Mouse (Mus musculus): ENCODE results near the gene Pabpc1l.

Pabpc1l gene

DNA sequence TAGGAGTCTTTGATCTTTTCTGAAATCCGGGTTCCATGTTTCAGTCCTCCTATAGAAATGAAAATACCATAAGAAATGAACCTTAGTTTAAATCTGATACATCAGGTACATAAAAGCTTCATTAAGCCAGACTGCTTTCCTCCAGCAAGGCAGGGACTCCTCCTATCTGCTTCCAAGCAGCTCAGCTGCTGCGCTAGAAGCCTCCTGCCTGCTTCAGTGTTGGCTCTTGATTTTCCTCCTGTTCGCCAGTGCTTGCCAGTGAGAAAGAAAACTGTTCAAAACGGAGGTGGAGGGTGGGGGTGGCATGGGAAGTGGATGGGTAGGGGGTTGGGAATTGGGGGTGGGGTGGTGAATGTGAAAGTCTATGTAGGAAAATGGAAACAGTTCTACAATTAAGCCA lies 64.3 kb downstream of the Pabpc1l start:
- DNase-seq = no peak

DNA sequence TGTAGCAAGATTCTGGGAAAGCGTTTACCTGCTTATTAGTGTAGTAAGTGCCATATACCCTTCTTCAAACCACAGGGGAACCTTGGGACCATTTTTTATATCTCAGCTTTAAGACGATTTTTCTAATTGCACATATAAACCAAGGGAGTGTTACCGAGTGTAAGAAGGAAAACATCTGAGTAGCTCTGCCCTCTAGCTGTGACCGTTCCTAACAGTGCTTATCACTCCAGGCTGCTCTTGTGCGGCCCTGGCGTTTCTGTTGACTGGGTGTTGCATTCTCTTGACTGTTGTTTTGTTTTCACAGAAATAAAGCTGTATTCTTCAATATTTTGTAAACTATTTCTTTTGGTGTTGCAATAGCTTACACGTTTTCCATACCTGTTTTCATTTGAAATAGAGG lies 68.9 kb downstream of the Pabpc1l start:
- DNase-seq = peak; percentile 52

DNA sequence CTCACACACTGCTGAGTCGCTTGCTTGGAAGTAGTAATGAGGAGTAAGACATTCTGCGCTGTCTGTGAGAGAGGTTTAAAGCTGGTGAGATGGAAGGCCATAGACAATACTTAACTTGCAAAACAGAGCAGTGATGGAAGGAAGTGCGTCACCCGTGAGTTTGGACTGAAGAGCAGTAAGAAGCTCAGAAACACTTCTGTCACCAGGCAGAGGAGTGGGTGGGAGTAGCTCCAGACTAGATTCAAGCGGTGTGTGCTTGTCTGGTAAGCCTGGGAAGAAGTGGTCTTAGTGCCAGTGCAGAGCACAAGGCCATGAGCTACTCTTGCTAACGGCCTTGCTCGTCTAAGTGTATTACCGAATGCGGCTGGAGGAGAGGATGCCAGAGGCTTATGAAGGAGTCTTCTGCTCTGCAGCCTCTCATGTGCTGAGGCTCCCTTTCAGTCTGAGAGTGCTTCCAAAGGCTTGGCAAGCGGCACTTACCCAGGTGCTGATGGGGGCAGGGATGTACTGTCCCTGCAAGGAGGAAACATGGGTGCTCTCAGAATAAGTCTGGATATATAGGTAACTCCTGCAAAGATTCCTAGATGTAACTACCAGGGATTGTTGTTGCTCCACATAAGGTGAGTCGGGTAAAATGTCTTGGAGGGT lies 73.5 kb downstream of the Pabpc1l start:
- DNase-seq = no peak
